Mouse (Mus musculus): Measurements from ENCODE around the gene Cox4i2.

The Cox4i2 gene

DNA sequence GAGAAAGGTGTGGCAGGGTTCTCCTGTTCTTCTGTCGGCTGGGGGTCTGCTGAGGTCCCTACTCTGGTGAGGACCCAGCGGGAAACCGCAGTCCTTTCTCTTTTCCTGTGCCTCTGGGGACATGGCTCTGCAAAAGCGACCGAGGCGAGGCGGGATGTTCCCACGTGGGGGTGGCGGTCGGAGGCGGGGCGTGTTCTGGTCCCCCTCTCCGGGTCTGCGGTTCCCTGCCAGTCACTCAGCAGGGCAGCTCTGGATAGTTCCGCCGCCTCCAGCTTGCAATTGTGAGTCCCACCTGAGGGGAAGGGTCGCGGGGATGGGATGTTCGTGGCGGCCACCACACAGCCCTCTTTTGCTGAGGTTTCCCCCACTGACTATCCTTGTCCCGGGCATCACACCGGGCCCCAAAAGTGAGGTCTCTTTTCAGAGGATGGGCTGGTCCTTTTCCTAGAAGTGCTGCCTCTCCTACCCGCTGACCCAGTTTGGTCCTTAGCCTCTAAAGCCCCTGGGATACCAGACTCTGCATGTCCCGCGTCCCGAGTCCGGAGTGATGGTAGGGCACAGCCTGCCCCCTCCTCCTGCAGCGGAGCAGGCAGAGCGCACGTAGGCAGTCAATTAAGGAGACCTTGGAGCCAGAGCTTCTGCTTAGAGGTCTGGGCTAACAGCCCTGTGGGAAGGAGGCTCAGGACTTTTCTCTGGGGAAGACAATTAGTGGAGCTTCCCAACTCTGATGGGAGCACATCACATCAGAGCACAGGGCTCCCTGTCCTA is at the start of gene Cox4i2:
Gene Cox4i2, plus strand, starts transcription at position 230 of the 768 bp plus-strand sequence.
- DNase-seq = peak; percentile 47 to 60

- DNase-seq = no peak
These were observed 49.7 kb upstream of the Cox4i2 start for GRCm38 (mm10) chr2:152704256-152704605.

GRCm38 (mm10) chr2:152704811-152705370 is 49.1 kb upstream of the Cox4i2 start:
- no peak for DNase-seq

- DNase-seq = no peak
These were observed 47.9 kb upstream of the Cox4i2 start for GRCm38 (mm10) chr2:152705993-152706571.

- DNase-seq = no peak
These were observed 46.8 kb upstream of the Cox4i2 start for GRCm38 (mm10) chr2:152707186-152707585.

- peak in 1 of 2 experiments; percentile 43 for DNase-seq
These were observed 46.3 kb upstream of the Cox4i2 start for GRCm38 (mm10) chr2:152707627-152708026.

DNA sequence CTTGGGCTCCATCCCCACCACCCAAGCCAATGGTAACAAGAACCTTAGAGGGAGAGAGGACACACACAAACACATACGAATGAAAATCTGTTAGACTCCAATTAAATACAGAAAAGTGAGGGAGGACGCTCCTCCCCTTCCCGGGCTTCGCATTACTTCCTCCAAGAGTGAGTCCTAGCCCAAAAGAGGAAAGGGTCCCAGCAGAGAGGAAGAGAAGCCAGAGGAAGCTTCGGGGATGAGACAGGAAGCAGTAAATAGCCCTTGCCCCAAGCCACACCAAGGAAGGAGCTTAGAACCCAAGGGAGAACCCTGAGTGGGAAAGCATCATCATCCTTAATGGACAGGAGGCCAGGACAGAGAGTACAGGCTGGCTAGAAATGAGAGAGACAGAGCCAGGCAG is 44.9 kb upstream of the Cox4i2 start:
- no peak for DNase-seq

DNA sequence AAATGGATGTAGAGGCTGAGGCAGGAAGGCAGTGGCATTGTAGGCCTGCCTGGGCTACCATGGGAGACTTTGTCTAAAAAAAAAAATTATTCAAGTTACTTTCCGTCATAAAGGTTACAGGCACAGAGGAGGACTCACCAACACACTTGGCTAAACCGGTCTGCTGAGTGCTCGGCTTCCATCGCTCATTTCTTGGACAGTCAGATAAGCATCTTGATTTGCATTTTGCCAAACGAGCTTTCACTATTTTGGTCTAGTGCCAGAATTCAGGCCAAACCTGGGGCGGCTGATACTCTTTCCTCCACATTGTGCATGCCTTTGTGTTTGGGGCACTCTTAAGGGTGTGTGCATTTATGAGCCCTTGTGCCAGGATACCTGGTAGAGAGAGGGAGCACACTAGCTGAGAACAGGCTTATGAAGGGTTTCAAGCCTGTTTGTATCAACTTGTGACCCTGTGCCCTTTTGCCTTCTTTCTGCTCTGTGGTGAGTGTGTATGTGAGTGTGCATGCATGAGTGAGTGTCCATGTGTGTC is 37.7 kb upstream of the Cox4i2 start:
- DNase-seq = no peak

GRCm38 (mm10) chr2:152717652-152718051 is 36.3 kb upstream of the Cox4i2 start:
- no peak for DNase-seq

DNA sequence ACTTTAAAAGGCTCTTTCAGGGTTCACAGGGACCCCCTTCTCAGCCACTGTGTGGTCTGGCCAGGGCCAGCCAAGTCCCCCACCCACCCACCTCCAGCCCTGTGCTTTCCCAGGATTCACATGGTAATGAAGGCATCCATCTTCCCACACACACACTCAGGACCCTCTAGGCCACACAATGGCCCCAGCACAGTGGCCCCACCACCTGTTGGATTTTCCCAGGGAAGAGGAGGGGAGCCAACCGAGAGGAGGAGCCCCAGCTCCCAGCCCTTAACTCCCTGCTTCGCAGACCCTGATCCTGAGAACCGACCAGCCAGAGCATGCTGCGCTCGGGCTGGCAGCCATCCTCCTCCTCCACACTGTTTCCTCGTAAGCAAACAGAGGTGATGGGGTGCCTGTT is 35.9 kb upstream of the Cox4i2 start:
- no peak for DNase-seq

DNA sequence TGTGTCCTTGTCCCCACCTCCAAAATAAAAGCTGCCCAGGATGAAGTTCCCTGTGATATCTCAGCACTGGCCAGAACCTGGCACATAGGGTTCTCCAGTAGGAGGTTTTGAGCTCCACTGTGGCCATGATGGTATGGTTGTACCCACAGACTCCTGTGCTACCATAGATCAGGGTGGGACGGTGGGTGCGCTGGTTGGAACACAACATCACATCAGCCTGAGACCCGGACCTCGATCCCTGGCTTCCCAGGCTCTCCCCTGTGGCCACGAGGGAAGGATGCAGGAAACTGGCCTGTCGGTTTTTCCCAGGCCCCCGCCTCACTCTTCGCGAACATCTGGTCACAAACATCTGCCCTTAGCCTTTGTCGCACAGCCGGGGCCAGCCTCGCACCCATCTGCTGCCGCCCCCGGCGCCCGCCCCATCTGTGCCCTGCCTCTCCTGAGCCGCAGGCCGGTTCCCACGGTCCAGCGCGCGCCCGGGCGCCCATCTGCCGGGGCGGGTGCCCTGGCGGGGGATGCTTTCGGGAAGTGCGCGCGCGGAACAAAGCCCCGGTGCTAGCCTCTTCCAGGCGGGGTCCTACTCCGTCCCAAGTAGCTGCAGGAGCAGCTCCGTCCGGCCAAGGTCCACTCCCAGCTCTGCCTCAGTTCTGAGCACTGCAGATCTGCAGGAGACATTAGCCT is 30.2 kb upstream of the Cox4i2 start:
- DNase-seq = peak in 1 of 2 experiments; percentile 34

DNA sequence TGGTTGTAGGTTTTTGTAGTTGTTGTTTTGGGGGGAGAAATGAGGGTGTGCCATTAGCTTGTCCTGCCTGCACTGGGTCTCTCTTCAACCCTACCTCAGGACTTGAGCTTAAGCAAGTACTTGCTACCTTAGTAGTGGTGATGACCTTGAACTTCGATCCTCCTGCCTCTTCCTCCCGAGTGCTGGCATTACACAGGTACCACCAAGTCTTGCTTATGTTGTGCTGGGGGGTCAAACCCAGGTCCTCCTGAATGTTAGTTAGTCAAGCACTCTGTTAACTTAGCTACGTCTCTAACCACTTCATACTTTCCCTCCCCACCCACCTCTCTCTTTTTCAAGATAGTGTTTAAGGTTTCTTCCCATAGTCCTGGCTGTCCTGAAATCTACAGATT is 29.6 kb upstream of the Cox4i2 start:
- no peak for DNase-seq

DNA sequence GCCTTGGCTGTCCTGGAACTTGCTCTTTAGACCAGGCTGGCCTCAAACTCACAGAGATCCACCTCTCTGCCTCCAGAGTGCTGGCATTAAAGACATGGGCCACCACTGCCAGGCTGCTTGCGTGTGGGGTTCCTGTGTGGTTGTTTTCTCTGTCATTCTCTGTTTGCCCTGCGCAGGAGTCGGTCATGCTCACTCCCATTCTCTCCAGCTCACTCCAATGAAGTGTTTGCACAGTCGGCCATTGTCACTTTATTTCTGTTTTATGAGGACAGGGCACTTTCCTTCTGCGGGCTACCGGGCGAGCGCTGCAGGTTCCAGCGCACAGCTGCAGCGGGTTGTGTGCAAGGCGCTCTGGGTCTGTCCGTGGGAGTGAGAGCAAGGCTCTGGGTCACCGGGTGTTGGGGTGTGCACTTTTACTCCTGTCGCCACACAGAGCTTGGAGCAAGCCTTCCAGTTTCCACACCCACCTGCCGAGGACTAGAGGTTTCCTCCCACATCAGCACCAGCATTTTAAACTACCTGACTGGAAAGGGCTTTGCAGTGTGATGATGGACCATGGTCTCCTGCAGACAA is 28.7 kb upstream of the Cox4i2 start:
- no peak for DNase-seq

- no peak for DNase-seq
These were observed 27.8 kb upstream of the Cox4i2 start for GRCm38 (mm10) chr2:152726213-152726612.

DNA sequence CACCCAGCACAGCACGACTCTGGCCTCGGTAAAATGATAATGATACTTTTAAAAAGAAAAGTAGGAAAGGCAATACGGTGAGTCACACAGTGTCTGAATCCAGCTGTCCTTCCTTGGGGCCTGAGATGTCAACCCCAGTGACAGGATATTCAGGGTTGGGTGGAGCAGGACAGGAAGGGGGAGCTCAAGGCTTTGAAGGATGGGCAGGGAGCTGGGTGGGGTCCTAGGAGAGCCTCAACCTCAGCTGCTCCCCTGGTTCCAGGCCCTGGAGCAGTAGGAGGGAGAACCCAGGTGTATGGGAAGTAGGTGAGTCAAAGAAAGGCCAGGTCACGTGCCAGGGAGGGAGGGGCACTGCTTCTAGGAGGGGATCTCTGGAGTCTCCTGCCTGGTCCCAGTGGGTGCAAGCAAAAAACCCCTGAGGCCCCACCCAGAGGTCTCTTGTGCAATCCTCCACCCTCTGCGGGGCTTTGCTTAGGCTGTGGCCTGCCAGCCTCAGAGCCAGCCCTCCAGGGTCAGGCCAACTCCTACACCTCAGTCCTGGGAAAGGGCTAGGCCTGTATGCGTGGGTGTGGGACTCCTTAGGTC is 27.1 kb upstream of the Cox4i2 start:
- DNase-seq = no peak

DNA sequence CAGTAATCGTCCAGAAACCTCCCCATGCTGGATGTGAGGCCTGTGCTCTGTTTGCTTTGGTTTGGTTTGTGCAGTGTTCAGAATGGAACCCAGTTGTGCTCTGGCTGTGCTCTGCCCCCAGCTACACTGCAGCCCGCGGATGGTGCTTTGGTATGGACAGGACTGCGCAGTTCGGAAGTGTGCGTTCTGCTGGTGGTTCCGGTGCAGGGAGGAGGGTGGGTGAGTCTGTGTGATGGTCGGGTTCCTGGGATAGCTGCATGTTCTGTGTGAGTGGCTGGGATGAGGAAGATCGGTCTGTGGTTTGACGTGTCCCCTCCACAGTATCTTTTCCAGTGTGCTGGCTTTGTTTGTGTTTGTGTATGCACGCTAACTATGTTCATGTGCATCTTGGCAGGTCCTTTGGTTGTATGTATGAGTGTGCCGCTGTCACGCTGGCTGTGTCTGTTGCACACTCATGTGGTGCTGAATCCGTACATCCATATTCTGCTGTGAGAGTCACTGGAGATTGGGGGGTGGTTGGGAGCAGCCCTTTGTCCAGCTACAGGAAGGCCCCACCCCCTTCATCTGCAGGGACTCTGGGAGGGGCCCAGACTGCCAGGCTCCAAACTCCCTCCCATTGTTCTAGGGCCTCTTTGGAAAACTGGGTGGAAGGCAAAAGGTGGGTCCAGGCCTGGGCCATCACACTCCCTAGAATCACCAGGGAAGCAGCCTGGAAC is 26.0 kb upstream of the Cox4i2 start:
- no peak for DNase-seq

DNA sequence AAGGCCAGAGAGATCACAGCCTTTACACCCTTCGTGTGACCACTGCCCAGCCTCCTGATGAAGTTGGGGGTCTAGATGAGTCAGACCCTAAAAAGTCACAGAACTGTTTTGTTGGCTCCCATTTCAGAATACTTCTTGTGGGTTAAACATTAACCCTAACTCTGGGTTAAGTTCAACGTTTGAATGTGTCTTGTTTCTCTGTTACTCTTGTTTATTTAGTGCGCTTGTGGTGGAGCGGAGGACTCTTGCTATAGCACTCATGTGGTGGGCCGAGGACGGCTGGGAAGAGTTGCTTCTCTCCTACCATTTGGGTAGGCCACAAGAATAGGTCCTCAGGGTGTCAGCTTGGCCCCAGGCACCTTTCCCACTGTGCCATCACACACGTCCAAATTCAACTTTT is 25.4 kb upstream of the Cox4i2 start:
- DNase-seq = no peak

- DNase-seq = no peak
These were observed 24.8 kb upstream of the Cox4i2 start for GRCm38 (mm10) chr2:152729013-152729635.

DNA sequence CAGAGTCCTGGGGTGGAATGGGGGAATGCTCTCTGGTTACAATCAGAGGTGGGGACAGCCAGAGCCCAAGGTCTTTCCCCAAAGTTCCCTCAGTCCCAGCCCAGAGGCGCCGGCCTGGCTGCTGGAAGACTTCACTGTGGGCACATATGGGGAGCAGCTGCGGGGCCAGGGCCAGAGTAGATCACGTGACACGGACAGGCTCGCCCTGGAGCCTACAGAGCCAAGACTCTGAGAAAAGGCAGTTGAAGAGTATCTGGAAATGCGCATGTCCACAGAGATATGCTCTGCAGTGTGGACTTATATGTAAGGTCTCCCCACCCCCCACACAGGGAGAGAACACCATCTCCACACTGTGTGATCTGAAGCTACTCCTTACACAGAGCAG is 24.3 kb upstream of the Cox4i2 start:
- no peak for DNase-seq

GRCm38 (mm10) chr2:152733201-152733600 is 20.8 kb upstream of the Cox4i2 start:
- DNase-seq = no peak

DNA sequence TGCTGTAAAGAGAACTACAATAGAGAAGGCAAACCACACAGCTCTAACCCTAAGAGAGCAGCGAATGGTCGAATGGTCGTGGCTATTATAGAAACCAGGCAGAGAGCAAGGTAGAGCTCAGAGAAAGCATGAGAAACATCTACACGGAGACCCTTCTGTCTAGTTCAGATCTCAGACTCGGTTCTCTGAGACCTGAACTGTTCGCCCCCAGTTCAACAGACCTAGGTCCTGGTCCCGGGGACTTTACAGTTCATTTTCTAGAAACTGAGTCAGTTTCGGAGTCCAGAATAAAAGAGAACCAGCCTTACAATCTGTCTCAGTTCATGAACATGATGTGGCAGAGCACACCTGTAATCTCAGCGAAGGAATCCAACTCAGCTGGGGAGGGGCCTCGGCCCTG is 19.5 kb upstream of the Cox4i2 start:
- no peak for DNase-seq

- peak; percentile 76 to 84 for DNase-seq
These were observed 19.0 kb upstream of the Cox4i2 start for GRCm38 (mm10) chr2:152734984-152735383.
